Mouse (Mus musculus) heart, adult 8-10 months (tissue): ENCODE measurements around the gene Pink1. TPM values are rescaled to one million over a fixed set of nuclear protein-coding genes. Genes with fewer than 3 reads are reported as not detected.

Source experiments
- DNase-seq: peaks from one replicate; pipeline ENCODE4 v3.0.0; 2022; ENCODE audit warnings: low spot score
- total RNA-seq, 4 experiments: library from RNA; stranded (reverse); gene quantifications; 2 replicates each; pipeline ENCODE4 v1.2.4; 2022

The Pink1 gene
- total RNA-seq: 100 to 1,000 TPM; 791 to 970 (median 864) TPM

GRCm38 (mm10) chr4:138326077-138326695 lies at the start of gene Pink1:
Gene Pink1, minus strand, starts transcription at chr4:138326307.
- DNase-seq: peak; percentile 92

GRCm38 (mm10) chr4:138375117-138375516 lies 49.0 kb upstream of the Pink1 start:
- DNase-seq: no peak

- DNase-seq: no peak
Measured at GRCm38 (mm10) chr4:138370996-138371516, 44.9 kb upstream of the Pink1 start.

GRCm38 (mm10) chr4:138368498-138369260 lies 42.6 kb upstream of the Pink1 start:
- peak; percentile 44 for DNase-seq

GRCm38 (mm10) chr4:138367641-138368497 lies 41.8 kb upstream of the Pink1 start, which contains the start of gene Cda:
Gene Cda, minus strand, starts transcription at chr4:138367992.
- peak; percentile 84 for DNase-seq

GRCm38 (mm10) chr4:138366561-138366960 lies 40.5 kb upstream of the Pink1 start:
- no peak for DNase-seq

- no peak for DNase-seq
Measured at GRCm38 (mm10) chr4:138363511-138363910, 37.4 kb upstream of the Pink1 start.

GRCm38 (mm10) chr4:138362883-138363282 lies 36.8 kb upstream of the Pink1 start:
- DNase-seq: no peak

- no peak for DNase-seq
Measured at GRCm38 (mm10) chr4:138361370-138361821, 35.3 kb upstream of the Pink1 start.

- DNase-seq: no peak
Measured at GRCm38 (mm10) chr4:138358176-138358575, 32.1 kb upstream of the Pink1 start.

GRCm38 (mm10) chr4:138356551-138356950 lies 30.4 kb upstream of the Pink1 start:
- no peak for DNase-seq

GRCm38 (mm10) chr4:138356141-138356540 lies 30.0 kb upstream of the Pink1 start:
- no peak for DNase-seq

- no peak for DNase-seq
Measured at GRCm38 (mm10) chr4:138355496-138355895, 29.4 kb upstream of the Pink1 start.

GRCm38 (mm10) chr4:138353438-138354171 lies 27.5 kb upstream of the Pink1 start:
- DNase-seq: no peak

GRCm38 (mm10) chr4:138352692-138353091 lies 26.6 kb upstream of the Pink1 start:
- DNase-seq: no peak

- DNase-seq: no peak
Measured at GRCm38 (mm10) chr4:138351821-138352220, 25.7 kb upstream of the Pink1 start.

GRCm38 (mm10) chr4:138348716-138349115 lies 22.6 kb upstream of the Pink1 start:
- DNase-seq: no peak

- no peak for DNase-seq
Measured at GRCm38 (mm10) chr4:138347280-138347679, 21.2 kb upstream of the Pink1 start.

GRCm38 (mm10) chr4:138344891-138345545 lies 18.9 kb upstream of the Pink1 start:
- DNase-seq: peak; percentile 63

- DNase-seq: no peak
Measured at GRCm38 (mm10) chr4:138343341-138343837, 17.3 kb upstream of the Pink1 start.
